Mouse (Mus musculus): Measurements from ENCODE around the gene Scgb3a1.

The Scgb3a1 gene

DNA sequence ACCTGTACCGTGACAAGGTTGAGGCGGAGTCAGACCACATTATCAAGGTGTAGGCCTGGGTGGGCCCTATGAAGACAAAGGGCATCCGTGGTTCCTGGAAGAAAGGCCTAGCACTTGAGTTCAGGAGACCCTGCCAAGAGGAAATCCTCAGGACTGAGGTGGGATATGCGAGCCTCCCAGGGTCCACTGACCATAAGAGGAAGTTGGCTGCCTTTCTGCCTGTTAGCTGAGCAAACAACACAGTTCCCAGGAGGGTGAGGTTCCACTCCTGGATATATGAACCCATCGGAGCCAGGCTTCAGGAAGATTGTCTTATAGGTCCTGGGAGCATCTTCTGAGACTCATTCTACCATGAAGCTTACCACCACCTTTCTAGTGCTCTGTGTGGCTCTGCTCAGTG lies at the start of gene Scgb3a1:
Scgb3a1 (plus strand) TSS at position 301 of the 400 bp plus-strand sequence.
- no peak for DNase-seq (ENCODE audit: low read depth, low spot score)

DNA sequence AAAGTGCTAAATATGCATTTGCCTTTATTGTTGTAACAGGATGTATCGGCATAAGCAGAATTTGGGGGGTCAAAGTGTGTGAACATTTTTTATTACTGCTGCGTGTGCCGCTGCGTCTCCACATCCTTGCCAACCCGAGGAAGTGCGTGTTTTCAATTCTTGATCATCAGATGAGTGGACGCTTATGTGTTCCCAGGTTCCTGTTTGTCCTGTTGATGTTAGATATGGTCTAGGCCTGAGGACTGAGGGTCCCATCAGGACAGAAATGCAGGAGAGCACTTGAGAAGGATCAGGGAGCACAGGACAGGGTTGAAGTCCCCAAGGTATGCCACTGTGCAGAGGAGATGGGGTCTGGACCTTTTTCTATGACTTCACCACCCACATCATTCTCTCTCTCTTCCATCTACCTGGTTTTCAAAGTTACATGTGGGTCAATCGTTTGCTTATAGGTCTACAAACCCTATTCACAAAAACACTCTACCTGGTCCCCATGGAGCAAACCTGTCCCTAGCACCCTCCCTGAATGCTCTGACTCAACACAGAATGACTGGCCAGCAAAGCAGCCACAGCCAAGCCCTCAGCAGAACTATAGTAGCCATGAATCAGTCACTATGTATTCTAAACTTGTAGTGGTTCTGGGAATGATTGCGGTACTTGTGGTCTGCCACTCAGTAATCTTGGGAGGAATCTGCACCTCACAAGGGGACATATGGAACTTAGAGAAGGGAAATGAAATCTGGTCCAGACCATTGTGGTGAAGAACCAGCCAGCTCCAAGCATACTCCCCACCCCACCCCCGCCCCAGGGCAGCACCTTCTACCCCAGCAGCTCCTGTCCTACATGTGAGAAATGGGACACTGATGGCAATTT lies 47.3 kb upstream of the Scgb3a1 start:
- DNase-seq (ENCODE audit: low read depth, low spot score), result no peak

DNA sequence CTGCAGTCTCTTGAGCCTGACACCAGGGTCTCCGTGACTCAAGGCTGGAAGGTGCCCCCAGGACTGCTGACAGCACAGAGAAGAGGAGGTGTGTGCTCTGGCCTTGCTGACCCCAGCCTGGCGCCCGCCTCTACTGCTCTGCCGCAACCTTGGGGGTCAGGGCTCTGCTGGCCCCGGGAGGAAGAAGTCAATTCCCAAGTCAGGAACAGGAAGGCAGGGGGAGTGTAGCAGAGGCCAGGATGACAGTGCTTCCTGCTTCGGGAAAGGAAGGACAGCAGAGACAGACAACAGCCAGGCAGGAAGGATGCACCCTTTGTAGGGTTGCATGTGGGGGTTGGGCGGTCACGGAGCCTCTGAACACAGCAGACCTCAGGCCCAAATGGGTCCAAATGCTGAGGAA lies 44.9 kb upstream of the Scgb3a1 start:
- DNase-seq (ENCODE audit: low read depth, low spot score), result no peak

DNA sequence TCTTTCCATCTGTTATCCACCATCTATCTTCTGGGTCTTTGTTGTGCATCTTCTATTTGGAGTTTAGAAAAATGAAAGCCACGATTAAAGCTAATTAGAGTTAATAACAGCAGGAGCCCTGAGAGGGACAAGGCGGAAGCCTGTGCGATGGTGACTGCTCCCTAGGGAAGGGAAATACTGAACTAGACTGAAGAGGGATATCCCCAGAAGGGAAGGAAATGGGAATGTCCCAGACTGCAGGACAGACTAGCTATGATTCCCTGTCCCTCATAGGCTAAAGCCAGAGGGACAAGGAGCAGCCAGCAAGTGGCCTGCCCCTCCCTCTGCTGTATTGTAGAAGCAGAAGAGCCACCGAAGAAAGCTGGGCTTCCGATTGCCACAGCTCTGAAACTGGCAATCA lies 41.5 kb upstream of the Scgb3a1 start:
- DNase-seq (ENCODE audit: low read depth, low spot score), result no peak

DNA sequence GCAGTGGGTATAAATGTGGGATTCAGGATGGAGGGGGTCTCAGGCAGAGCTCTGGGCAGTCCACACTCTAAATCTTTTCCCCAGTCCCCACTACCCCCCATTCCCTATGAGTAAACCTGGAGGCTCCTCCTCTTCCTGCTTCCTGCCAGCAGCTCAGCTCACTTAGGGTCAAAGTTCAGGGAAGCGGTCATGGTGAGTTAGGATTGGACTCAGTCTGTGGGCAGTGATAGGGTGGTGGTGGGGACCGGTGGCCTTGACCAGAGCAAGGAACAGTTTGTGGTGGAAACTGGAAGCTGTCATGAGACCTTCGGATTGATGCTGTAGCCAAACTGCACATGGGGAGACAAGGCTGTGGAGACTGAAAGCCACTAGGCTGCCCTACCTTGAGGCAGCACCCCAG lies 39.3 kb upstream of the Scgb3a1 start:
- DNase-seq (ENCODE audit: low read depth, low spot score), result no peak

DNA sequence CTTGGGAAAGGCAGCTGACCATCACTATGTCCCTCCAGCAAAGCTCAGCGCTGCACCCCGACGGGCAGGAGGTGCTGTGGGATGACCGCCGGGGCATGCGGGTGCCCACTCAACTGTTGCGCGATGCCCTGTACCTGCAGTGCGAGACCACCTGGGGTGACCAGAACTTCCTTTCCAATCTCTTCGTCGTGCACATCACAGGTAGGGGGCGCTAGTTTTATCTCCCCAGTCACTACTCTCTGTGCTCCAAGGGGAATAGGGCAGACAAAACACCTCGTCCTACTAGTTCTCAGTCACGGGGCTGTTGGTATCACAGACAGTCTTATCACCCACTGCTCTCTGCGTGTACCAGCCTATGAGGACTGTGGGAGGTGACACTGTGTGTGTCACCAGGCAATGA lies 37.5 kb upstream of the Scgb3a1 start:
- DNase-seq (ENCODE audit: low read depth, low spot score), result no peak

DNA sequence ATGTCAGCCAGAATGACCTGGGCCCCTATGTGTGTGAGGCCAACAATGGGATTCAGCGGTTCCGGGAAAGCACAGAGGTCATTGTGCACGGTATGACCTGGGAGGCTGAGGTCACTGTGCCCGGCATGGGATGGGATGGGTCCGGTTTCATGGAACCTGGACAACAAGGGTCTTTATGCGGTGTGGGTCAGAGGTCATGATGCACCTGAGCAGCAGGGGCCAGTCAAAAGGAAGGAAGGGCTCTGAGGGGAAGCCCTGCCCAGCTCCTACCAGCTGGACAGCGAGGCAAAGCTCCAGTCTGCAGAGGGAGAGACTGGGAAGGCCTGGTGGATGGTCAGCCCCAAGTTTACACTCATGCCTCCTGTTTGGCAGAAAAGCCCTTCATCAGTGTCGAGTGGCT lies 36.7 kb upstream of the Scgb3a1 start:
- no peak for DNase-seq (ENCODE audit: low read depth, low spot score)

DNA sequence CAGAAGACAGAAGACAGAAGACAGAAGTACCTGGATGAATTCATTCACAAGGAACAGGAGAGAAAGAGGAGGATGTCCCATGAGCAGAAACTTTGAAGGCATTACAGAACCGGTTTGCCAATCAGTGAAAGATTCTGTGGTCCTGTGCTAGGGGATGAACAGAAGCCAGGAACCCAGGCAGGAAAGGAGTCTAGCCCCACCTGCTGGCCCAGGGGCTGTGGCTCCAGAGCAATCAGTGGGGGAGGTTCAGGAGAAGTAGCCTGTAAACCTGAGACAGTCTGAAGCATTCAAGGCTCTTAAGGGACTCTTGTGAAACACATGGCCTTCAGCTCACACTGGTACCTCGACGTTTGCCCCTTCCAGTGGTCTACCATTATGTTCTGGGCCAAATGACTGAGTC lies 32.3 kb upstream of the Scgb3a1 start:
- peak; percentile 51 for DNase-seq (ENCODE audit: low read depth, low spot score)

DNA sequence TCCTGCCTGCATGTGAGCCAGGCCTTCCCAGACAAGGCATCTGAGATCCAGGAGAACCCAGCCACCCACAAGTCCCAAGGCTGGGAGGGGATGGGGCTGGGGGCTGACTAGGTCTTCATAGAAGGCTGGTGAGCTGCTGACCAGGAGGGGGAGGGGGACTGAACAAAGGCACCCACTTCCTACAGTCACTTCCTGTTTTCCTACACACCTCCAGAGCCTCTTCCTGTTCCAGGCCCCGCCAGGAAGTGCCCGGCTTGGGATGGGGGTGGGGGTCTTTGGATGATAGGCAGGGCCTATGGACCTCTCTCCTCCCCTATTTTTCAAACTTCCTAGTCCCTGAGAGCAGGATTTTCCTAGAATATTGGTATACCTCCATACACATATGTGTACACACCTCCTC lies 31.2 kb upstream of the Scgb3a1 start:
- no peak for DNase-seq (ENCODE audit: low read depth, low spot score)

DNA sequence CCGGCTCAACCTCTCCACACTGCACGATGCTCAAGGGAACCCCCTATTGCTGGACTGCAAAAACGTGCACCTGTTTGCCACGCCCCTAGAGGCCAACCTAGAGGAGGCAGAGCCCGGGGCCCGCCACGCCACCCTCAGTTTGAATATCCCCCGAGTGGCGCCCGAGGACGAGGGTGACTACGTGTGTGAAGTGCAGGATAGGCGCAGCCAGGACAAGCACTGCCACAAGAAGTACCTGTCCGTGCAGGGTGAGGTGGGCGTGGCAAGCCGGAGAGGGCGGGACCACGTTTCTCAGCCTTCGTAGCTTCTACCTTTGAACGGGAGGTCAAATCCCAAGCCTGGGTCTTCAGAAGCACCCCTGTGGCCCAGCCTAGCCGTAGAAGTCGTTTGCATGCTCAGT lies 29.3 kb upstream of the Scgb3a1 start:
- no peak for DNase-seq (ENCODE audit: low read depth, low spot score)

DNA sequence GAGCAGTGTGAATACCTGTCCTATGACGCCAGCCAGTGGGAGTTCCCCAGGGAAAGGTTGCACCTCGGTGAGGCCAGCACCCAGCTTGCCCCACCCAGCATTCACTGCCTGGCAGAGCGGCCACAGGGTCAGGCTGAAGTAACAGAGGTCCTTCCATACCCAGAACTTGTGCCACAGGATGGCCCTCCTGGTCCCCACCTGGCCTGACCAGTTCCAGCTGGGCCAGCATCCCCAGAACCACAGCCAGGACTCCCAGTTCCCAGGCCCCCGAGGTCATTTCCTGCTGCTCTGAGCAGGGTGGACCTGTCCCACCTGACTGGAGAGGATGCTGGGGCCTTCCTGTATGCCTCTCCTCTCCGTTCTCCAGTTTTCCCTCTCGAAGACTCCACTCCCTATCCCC lies 27.7 kb upstream of the Scgb3a1 start:
- DNase-seq (ENCODE audit: low read depth, low spot score), result no peak

DNA sequence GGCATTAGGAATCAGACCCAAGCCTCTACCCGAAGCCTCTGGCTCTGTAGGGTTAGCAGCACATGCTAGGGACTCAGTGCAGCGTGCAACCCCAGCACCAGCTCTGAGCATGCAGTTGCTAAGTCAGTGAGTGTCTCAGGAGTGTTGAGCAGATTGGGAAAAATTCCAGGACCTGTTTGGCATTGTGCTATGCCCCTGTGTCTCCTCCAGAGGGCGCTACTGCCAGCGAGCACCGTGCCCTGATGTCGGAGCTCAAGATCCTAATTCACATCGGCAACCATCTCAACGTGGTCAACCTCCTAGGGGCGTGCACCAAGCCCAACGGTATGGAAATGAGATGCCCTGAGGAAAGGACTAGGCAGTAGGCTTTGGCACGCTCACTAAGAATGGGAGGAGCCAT lies 27.0 kb upstream of the Scgb3a1 start:
- no peak for DNase-seq (ENCODE audit: low read depth, low spot score)

DNA sequence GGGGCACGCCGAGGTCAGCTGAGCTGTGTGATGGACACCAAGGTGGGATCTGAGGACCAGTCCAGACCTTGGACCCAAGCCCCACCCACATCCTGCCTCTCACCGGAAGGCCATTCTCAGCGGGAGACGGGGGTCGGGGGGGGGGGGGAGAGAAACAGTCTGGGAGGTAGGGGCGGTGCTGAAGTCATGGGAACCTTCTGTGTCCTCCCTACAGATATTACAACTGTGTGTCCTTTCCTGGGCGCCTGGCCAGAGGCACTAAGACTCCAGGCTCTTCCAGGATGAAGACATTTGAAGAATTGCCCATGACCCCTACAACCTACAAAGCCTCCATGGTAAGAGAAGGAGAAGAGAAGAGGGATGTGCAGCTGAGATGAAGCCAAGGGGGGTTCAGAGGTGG lies 17.7 kb upstream of the Scgb3a1 start:
- no peak for DNase-seq (ENCODE audit: low read depth, low spot score)

DNA sequence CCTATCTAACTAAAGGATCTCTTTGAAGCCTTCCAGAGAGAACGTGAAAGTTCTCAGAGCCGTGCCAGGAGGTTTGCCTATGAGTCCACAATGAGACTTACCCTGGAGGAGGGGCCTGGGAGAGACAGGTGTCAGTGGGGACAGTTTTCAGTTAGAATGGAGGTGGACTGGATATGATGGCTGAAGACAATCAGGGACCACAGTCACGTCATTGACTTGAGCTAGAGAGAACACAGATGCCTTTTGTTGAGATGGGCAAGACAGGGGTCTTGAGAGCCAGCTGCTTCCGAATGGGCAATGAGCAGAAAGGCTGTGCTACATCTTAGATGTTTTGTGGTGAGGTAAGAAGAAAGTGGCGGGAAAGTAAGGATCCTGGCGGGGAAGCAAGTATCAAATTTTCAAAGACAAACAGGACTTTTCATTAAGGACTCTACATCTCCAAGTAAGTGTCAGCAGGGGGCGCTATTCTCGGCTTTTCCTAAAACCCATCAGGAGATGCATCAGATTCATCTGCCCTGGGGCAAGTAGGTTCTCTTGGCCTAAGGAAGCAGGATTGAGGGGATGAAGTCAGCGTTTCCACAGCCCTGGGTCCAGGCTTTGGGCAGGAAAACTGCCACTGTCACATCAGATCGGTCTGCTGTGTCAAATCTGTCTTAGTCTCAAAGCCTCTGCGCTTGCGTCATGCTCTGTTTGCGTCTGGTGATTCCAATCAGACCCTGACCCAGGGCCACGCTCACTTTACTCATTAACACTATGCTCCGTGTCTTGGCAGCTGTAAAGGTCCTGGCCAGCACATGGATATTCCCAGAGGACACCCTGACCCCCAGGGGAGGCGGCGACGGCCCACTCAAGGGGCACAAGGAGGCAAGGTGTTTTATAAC lies 13.1 kb upstream of the Scgb3a1 start:
- peak; percentile 72 for DNase-seq (ENCODE audit: low read depth, low spot score)

DNA sequence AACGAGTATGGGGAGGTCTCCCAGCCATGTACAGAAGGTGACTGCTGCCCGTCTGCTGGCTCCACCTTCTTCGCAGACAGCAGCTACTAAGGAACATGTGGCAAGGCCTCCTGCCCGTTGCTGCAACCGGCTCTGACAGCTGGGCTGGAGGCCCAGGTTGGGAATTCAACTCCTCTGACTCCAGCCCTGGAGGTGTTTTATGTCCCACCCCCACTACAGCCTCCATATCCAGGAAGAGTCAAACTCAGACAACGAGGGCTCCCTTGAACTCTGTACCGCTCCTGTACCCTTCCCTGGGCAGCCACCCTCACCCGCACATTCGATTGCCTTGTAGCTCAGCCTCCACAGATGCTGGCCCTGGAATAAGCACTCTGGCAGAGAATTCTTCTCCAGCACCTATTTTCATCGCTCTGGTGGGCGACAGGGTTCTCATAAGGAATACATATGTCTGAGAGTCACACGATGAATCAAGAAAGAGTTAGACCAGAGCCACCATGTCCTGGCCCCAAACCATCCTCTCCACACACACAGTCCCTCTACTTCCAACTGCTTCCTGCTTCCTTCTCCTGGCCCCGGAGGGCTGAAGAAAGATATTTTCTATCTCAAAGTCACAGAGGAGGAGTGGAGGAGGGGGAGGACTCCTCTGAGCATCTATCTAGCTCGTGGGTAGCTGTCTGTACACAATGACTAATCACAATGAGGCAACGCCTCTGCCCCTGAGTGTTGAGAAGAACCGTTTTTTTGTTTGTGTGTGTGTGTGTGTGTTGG lies 12.2 kb upstream of the Scgb3a1 start:
- no peak for DNase-seq (ENCODE audit: low read depth, low spot score)

DNA sequence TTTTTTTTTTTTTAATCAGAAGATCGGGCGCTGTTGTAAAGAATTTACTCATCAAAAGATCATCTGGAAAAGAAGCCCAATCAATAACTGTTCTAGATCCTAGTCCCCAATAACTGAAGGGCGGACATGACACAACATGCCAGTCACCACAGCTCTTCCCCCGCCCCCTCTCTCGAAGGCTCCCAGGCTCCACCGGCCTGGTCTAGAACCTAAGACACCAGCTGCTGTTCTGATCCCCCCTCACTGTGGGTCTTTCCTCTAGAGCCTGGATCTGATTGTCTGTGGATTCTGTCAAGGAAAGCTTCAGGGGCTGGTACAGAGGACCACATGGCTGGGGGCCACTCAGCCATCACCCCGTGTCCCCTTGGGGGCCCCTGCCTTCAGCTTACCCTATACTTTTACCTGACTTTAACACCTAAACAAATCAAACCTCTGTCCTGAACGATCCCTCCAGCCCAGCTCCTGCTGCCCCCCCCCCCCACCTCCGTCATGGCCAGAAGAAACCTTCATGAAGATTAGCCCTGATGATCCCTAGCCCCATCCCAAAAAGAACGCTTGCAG lies 11.6 kb upstream of the Scgb3a1 start:
- no peak for DNase-seq (ENCODE audit: low read depth, low spot score)

DNA sequence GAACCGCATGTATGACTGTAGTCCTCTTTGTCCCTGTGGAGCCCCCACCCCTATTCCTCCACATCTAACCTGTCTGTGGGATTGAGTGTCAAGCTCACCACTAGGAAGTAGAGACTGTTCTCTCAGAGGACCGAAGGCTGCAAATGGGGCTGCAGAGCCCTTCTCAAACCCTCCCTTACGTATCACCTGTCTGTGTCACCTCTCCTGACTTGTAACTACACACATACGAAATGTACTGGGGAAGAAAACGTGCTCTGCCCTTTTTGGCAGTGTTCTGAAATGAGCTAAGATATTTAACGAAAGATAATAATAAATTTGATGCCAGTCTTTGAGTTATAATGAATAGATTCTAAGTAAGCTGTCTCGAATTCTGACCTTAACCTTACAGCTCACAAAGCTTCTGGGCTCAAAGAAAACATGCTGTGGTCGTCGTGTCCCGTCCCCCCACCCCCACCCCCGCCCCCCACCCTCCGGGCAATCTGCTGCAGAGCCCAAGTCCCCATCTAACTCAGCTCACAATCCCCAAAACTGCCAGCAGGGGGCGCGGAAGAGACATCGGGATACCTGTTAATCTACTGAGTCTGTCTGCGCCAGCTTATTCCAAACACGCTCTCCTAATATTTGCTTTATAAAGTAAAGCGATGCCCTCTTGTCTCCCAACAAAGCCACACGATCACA lies 10.9 kb upstream of the Scgb3a1 start:
- peak; percentile 86 for DNase-seq (ENCODE audit: low read depth, low spot score)

DNA sequence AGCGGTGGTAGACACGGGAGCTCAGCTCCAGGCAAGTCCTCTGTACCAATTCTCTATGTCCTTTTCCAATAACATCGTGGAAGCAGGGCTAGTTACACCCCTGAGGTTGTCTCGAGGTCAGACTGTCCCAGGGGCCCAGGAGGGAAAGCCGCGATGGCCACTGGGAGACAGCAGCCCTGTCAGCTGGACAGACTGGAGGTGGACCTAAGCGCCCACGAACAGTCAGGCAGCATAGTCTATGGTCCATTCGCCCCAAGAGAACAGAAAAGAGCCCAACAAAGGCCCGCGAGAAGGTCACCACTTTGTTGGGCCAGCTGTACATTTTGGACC lies 10.4 kb upstream of the Scgb3a1 start:
- no peak for DNase-seq (ENCODE audit: low read depth, low spot score)

DNA sequence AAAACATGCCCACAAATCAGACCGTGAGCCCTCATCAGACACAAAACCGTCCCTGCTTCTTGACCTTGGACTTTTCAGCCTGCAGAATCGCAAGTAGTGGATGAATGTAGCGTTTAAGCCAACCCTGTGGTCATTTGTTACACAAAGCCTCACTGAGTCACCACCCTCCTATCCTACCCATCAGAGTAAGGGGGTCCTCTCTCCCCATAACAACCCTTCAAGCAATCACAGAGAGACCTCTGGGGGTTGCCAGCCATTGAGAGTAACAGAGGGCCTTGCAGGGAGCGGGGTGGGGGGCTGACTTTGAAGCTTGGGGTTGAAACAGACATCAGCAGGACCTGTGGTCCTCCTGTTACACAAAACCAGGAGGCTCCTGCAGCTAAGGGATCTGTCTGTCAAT lies 8.8 kb upstream of the Scgb3a1 start:
- no peak for DNase-seq (ENCODE audit: low read depth, low spot score)

DNA sequence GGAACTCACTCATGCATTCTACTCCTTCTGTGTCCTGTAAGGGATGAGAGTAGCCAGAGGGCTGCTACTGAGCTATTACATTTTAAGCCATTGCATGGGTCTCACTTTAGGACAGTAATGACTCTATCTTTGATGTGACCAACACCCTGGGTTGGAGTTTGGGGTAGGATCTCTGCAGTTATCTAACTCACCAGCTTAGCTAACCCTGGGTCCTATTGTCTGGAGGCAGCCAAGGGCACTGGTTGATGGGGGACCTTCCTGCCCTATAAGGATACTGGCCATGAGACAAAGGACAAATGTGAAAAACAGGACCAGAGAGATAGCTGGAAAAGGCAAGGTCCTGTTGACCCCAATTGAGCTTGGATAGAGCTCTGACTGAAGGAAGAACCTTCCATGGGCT lies 7.9 kb upstream of the Scgb3a1 start:
- DNase-seq (ENCODE audit: low read depth, low spot score), result no peak

DNA sequence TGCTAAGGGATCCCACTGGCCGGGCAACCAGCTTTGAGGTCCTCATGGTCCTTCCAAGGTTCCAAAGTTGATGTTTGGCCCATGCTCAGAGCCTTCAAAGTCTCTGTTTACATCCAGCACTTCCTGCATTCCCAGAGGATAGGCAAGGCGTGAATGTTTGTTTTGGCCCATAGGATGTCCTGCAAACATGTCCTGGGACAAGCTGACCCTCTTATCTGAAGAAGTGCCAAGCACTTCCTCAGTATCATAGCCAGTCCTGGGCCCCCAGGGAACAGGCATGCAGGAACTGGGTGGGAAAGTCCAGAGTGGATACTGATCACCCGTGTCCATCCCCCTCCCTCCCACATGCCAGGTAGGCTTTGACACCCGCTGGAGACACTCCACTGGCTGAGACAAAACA lies 5.3 kb upstream of the Scgb3a1 start:
- DNase-seq (ENCODE audit: low read depth, low spot score), result no peak

Data from CD4-positive, CD25-positive, alpha-beta regulatory T cell, adult 2 months (primary cell).